Mouse (Mus musculus): ENCODE results near the gene Mettl23. TPM values are rescaled to one million over a fixed set of nuclear protein-coding genes. Genes with fewer than 3 reads are reported as not detected.

Gene Mettl23
- 31.6 and 33.0 TPM in 2 replicates for polyA plus RNA-seq (2015; fragmentation: Nextera tagmentation; extraction: Ambion mirVana)

- Histone ChIP-seq H3K36me3 (ENCODE audit: control insufficient read depth, insufficient read depth) (peaks cover 28% of the 10 kb centered on the region), H3K27me3 (ENCODE audit: control insufficient read depth, insufficient read depth, low read depth, low read length) (no peaks in the 10 kb centered on the region), H3K9me3 (replicated peaks; ENCODE audit: control insufficient read depth, low read length) (no peaks in the 10 kb centered on the region), H3K4me2 (ENCODE audit: low read depth, low read length) (peak within 1 kb of the TSS; percentile 98), H3K9ac (ENCODE audit: low read depth, low read length) (peak within 1 kb of the TSS; percentile 95), H3K4me1 (ENCODE audit: control insufficient read depth, low read depth, low read length) (peaks cover 28% of the 10 kb centered on the region), H3K27ac (ENCODE audit: low read length) (peak within 1 kb of the TSS; percentile 99), H3K4me3 (ENCODE audit: low read depth, low read length) (peak within 1 kb of the TSS; percentile 80)
- WGBS (ENCODE audit: insufficient replicate concordance), result under 1% methylated on average over 71 of the region's 72 CpGs
- ATAC-seq (ENCODE audit: low read depth), result peak; percentile 95
These were observed at the start of gene Mettl23, which contains the start of gene Jmjd6 for GRCm38 (mm10) chr11:116843261-116844233. Gene Mettl23, plus strand, starts transcription at chr11:116843278. Gene Jmjd6, minus strand, starts transcription at chr11:116843449.

- Histone ChIP-seq H3K9me3 (replicated peaks; ENCODE audit: control insufficient read depth, low read length) (no peaks in the 10 kb centered on the region), H3K4me2 (ENCODE audit: low read depth, low read length) (no peak overlapping the region), H3K27me3 (ENCODE audit: control insufficient read depth, insufficient read depth, low read depth, low read length) (no peaks in the 10 kb centered on the region), H3K27ac (ENCODE audit: low read length) (no peak overlapping the region), H3K36me3 (ENCODE audit: control insufficient read depth, insufficient read depth) (no peaks in the 10 kb centered on the region), H3K4me1 (ENCODE audit: control insufficient read depth, low read depth, low read length) (no peaks in the 10 kb centered on the region), H3K9ac (ENCODE audit: low read depth, low read length) (no peak overlapping the region), H3K4me3 (ENCODE audit: low read depth, low read length) (no peak overlapping the region)
- 72% methylated on average over 5 of the region's 5 CpGs for WGBS (ENCODE audit: insufficient replicate concordance)
- no peak for ATAC-seq (ENCODE audit: low read depth)
These were observed 43.7 kb upstream of the Mettl23 start for GRCm38 (mm10) chr11:116799364-116799763.

- no peak overlapping the region for H3K9ac ChIP-seq (ENCODE audit: low read depth, low read length)
- no peak overlapping the region for H3K4me3 ChIP-seq (ENCODE audit: low read depth, low read length)
- H3K27ac ChIP-seq (ENCODE audit: low read length), result no peak overlapping the region
- no peak overlapping the region for H3K4me2 ChIP-seq (ENCODE audit: low read depth, low read length)
- WGBS (ENCODE audit: insufficient replicate concordance), result 72% methylated on average over 5 of the region's 5 CpGs
- no peaks in the 10 kb centered on the region for H3K27me3 ChIP-seq (ENCODE audit: control insufficient read depth, insufficient read depth, low read depth, low read length)
- no peaks in the 10 kb centered on the region for H3K4me1 ChIP-seq (ENCODE audit: control insufficient read depth, low read depth, low read length)
- H3K36me3 ChIP-seq (ENCODE audit: control insufficient read depth, insufficient read depth), result no peaks in the 10 kb centered on the region
- no peaks in the 10 kb centered on the region for H3K9me3 ChIP-seq (replicated peaks; ENCODE audit: control insufficient read depth, low read length)
- no peak for ATAC-seq (ENCODE audit: low read depth)
These were observed 42.0 kb upstream of the Mettl23 start for GRCm38 (mm10) chr11:116801106-116801505.

- 57% methylated on average over 5 of the region's 5 CpGs for WGBS (ENCODE audit: insufficient replicate concordance)
- no peaks in the 10 kb centered on the region for H3K4me1 ChIP-seq (ENCODE audit: control insufficient read depth, low read depth, low read length)
- H3K27me3 ChIP-seq (ENCODE audit: control insufficient read depth, insufficient read depth, low read depth, low read length), result no peaks in the 10 kb centered on the region
- no peak overlapping the region for H3K27ac ChIP-seq (ENCODE audit: low read length)
- H3K4me3 ChIP-seq (ENCODE audit: low read depth, low read length), result no peak overlapping the region
- no peaks in the 10 kb centered on the region for H3K36me3 ChIP-seq (ENCODE audit: control insufficient read depth, insufficient read depth)
- no peak overlapping the region for H3K4me2 ChIP-seq (ENCODE audit: low read depth, low read length)
- H3K9me3 ChIP-seq (replicated peaks; ENCODE audit: control insufficient read depth, low read length), result no peaks in the 10 kb centered on the region
- no peak for ATAC-seq (ENCODE audit: low read depth)
- no peak overlapping the region for H3K9ac ChIP-seq (ENCODE audit: low read depth, low read length)
These were observed 40.4 kb upstream of the Mettl23 start for GRCm38 (mm10) chr11:116802709-116803108.

GRCm38 (mm10) chr11:116806136-116807071 lies 36.7 kb upstream of the Mettl23 start:
- Histone ChIP-seq H3K9ac (ENCODE audit: low read depth, low read length) (no peak overlapping the region), H3K27me3 (ENCODE audit: control insufficient read depth, insufficient read depth, low read depth, low read length) (no peaks in the 10 kb centered on the region), H3K27ac (ENCODE audit: low read length) (no peak overlapping the region), H3K36me3 (ENCODE audit: control insufficient read depth, insufficient read depth) (no peaks in the 10 kb centered on the region), H3K4me2 (ENCODE audit: low read depth, low read length) (no peak overlapping the region), H3K9me3 (replicated peaks; ENCODE audit: control insufficient read depth, low read length) (no peaks in the 10 kb centered on the region), H3K4me1 (ENCODE audit: control insufficient read depth, low read depth, low read length) (peaks cover 2% of the 10 kb centered on the region; the same call in 1 of the 2 replicates), H3K4me3 (ENCODE audit: low read depth, low read length) (no peak overlapping the region)
- WGBS (ENCODE audit: insufficient replicate concordance), result 60% methylated on average over 15 of the region's 15 CpGs
- ATAC-seq (ENCODE audit: low read depth), result no peak

GRCm38 (mm10) chr11:116807116-116807515 lies 36.0 kb upstream of the Mettl23 start:
- ATAC-seq (ENCODE audit: low read depth), result no peak
- H3K4me1 ChIP-seq (ENCODE audit: control insufficient read depth, low read depth, low read length), result peaks cover 2% of the 10 kb centered on the region; the same call in 1 of the 2 replicates
- no peak overlapping the region for H3K4me2 ChIP-seq (ENCODE audit: low read depth, low read length)
- H3K27me3 ChIP-seq (ENCODE audit: control insufficient read depth, insufficient read depth, low read depth, low read length), result no peaks in the 10 kb centered on the region
- H3K9me3 ChIP-seq (replicated peaks; ENCODE audit: control insufficient read depth, low read length), result no peaks in the 10 kb centered on the region
- H3K9ac ChIP-seq (ENCODE audit: low read depth, low read length), result no peak overlapping the region
- no peak overlapping the region for H3K4me3 ChIP-seq (ENCODE audit: low read depth, low read length)
- no peaks in the 10 kb centered on the region for H3K36me3 ChIP-seq (ENCODE audit: control insufficient read depth, insufficient read depth)
- H3K27ac ChIP-seq (ENCODE audit: low read length), result no peak overlapping the region
- 58% methylated on average over 7 of the region's 7 CpGs for whole genome bisulfite sequencing (ENCODE audit: insufficient replicate concordance)

GRCm38 (mm10) chr11:116807526-116807925 lies 35.6 kb upstream of the Mettl23 start:
- no peak overlapping the region for H3K4me3 ChIP-seq (ENCODE audit: low read depth, low read length)
- no peak for ATAC-seq (ENCODE audit: low read depth)
- H3K9ac ChIP-seq (ENCODE audit: low read depth, low read length), result no peak overlapping the region
- H3K27me3 ChIP-seq (ENCODE audit: control insufficient read depth, insufficient read depth, low read depth, low read length), result no peaks in the 10 kb centered on the region
- WGBS (ENCODE audit: insufficient replicate concordance), result 52% methylated on average over 3 of the region's 3 CpGs
- no peak overlapping the region for H3K4me2 ChIP-seq (ENCODE audit: low read depth, low read length)
- H3K4me1 ChIP-seq (ENCODE audit: control insufficient read depth, low read depth, low read length), result peaks cover 2% of the 10 kb centered on the region; the same call in 1 of the 2 replicates
- no peak overlapping the region for H3K27ac ChIP-seq (ENCODE audit: low read length)
- H3K9me3 ChIP-seq (replicated peaks; ENCODE audit: control insufficient read depth, low read length), result no peaks in the 10 kb centered on the region
- H3K36me3 ChIP-seq (ENCODE audit: control insufficient read depth, insufficient read depth), result no peaks in the 10 kb centered on the region

GRCm38 (mm10) chr11:116807938-116808606 lies 35.0 kb upstream of the Mettl23 start:
- no peaks in the 10 kb centered on the region for H3K36me3 ChIP-seq (ENCODE audit: control insufficient read depth, insufficient read depth)
- H3K4me2 ChIP-seq (ENCODE audit: low read depth, low read length), result no peak overlapping the region
- peaks cover 2% of the 10 kb centered on the region; the same call in 1 of the 2 replicates for H3K4me1 ChIP-seq (ENCODE audit: control insufficient read depth, low read depth, low read length)
- WGBS (ENCODE audit: insufficient replicate concordance), result 30% methylated on average over 7 of the region's 7 CpGs
- H3K27ac ChIP-seq (ENCODE audit: low read length), result no peak overlapping the region
- H3K9ac ChIP-seq (ENCODE audit: low read depth, low read length), result no peak overlapping the region
- H3K9me3 ChIP-seq (replicated peaks; ENCODE audit: control insufficient read depth, low read length), result no peaks in the 10 kb centered on the region
- no peaks in the 10 kb centered on the region for H3K27me3 ChIP-seq (ENCODE audit: control insufficient read depth, insufficient read depth, low read depth, low read length)
- H3K4me3 ChIP-seq (ENCODE audit: low read depth, low read length), result no peak overlapping the region
- ATAC-seq (ENCODE audit: low read depth), result no peak
